Mouse (Mus musculus): Measurements from ENCODE around the gene Znfx1.

DNA sequence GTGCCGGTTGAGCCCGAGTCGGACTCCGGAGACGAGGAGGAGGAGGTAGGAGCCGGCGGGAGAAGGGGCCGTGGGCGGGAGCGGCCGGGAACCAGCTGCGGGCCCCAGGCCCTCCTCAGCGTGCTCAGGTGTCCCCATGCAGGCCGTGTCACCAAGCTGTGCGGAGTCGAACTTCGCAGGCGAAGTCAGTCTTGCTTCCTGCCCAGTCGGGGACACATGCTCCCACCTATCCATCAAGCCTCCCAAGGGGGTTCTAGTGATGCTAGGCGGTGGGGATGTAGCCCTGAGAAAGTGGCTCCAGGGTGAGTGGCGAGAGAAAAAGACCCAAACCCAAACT lies 47.5 kb downstream of the Znfx1 start:
- TF ChIP-seq POLR2A (IDR thresholded peaks at IDR 0.05; ENCODE audit: low read depth, low read length), result no peak
- no peak for TF ChIP-seq CTCF (IDR thresholded peaks at IDR 0.05; ENCODE audit: extremely low read depth, insufficient read depth, insufficient read length, insufficient replicate concordance)
